Mouse (Mus musculus) cerebellum, adult 18-20 months (tissue): ENCODE results near the gene Ppp1r3c.
"Not testable (repeated sequence)": the region's sequence is repeated elsewhere in the genome, so short reads cannot be mapped to it uniquely, and the experiment has no call there.

ENCODE experiments used
- DNase-seq, 2 experiments: peaks; one replicate each; pipeline ENCODE4 v3.0.0; 2021

The Ppp1r3c gene

DNA sequence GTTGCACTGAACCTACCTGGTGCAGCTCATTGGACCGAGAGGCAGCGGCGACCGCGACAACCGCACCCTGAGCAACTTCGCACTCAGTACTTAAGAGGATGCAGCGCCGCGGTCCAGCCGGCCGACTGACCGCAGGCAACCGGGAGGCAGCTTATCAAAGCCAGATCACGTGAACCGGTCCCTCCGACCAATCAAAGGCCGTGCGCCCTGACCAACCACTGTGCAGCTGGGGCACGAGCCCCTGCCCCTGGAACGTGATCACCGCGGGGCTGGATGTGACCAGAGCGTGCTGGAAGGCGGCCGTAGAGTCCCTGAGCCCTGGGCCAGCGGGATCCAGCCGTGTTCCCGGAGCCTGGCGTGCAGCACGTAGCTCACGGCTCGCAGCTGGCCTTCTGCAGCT is at the start of gene Ppp1r3c:
Ppp1r3c (minus strand) TSS at position 117 of the 400 bp plus-strand sequence.
- DNase-seq = peak; percentile 74 to 75

DNA sequence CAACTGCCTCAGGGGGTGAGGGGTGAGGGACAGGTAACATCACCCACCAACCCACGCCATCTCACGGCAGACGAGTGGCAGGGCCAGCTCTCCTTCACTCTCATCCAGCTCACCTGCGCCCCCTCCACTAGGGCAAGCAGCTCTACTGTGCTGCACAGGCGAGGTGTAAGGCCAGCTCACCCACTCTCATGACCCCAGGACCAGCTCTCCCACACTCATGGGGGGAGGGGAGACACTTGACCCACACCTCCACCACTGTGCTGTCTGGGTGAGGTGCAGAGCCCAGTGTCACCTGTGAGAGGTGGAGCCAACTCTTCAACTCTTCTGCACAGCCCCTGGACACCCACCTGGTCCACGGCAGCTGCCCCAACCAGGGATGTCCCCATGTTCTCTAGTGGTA is 46.7 kb upstream of the Ppp1r3c start:
- no peak for DNase-seq

DNA sequence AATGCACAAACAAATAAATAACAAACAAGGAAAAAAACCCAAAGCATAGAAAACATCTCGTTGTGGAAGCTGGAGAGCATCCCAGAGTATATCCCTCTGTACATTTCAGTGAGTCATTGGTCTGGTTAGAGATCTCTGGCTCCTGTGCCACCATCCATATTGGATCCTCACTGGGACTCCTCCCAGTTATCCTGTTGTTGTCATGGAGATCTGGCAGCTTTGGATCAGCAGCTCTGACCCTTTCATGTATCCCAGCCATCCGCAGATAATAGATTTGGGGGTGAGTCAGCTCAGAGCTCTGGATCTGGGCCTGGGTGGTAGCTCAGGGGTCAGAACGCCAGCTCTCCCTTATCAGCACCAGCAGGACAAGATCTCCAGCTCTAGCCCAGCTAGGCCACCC is 46.1 kb upstream of the Ppp1r3c start:
- DNase-seq = no peak

DNA sequence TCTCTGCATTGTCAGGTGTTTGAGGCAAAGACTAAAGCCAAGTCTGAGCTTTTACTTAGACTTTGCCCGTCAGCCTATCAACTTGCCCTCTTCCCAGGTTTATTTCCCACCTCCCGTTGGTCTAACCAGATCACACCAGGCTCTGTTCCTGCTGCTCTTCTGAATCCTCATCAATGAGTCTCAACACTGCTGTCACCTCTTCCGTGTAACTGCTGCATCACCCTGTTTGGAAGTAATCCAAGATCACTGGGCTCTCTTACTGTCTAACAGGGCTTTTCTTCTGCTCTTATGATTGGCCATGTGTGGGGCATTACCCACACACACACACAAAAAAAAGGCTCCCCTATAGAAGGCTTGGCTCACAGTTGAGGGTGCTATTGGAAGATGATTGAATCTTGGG is 45.5 kb upstream of the Ppp1r3c start:
- DNase-seq = no peak

DNA sequence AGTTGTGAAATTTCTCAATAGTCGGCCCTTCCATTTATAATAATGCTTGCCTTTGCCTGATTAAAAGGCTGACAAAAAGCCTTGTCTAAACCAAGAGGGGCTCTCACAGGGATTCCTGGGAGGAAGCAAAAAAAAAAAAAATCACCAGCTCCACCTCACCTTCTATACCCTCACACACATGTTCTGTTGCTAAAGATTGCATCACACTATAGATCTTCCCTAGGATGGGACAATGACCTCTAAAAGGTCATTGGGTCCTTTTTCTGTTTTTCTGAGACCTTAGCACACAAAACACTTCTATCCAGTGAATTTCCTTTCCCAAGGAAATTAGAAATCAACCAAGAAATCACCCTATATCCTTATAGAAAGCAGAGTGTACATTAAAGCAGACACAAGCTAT is 43.9 kb upstream of the Ppp1r3c start:
- no peak for DNase-seq

DNA sequence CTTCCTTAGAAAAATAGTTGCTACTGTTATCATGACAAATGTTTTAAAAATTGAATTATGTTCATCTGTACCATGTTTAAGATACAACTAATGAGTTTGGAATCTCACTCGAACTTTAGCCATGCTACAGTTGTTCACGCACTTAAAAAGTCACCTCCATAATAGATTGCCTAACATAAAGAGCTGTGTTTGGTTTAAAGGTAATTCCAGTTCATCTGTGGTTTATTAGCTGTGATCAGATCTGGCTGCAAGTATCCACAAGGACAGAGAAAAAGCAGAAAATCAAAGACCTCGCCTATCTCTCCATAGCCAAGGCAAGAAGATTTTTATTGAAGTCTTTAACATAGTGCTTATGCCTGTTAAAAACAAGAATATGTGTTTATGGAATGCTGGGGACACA is 43.3 kb upstream of the Ppp1r3c start:
- DNase-seq = no peak

DNA sequence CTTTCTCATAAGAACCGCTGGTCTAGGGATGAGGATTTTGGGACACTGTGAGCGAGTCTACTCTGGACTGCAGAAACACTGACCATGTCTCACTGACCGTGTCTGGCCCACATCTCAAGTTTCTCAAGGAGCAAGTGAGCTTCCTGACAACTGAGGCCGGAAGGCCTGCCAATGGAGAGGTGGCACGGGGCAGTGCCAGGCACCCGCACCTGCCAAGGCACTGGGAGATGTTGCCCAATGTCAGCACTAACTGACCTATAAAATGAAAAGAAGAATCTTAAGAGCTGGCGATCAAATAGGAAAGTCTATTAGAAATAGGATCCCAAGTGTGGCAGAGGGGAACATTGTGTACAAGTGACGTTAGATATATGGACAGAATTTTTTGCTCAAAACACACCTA is 39.1 kb upstream of the Ppp1r3c start:
- DNase-seq = peak; percentile 9 to 17

DNA sequence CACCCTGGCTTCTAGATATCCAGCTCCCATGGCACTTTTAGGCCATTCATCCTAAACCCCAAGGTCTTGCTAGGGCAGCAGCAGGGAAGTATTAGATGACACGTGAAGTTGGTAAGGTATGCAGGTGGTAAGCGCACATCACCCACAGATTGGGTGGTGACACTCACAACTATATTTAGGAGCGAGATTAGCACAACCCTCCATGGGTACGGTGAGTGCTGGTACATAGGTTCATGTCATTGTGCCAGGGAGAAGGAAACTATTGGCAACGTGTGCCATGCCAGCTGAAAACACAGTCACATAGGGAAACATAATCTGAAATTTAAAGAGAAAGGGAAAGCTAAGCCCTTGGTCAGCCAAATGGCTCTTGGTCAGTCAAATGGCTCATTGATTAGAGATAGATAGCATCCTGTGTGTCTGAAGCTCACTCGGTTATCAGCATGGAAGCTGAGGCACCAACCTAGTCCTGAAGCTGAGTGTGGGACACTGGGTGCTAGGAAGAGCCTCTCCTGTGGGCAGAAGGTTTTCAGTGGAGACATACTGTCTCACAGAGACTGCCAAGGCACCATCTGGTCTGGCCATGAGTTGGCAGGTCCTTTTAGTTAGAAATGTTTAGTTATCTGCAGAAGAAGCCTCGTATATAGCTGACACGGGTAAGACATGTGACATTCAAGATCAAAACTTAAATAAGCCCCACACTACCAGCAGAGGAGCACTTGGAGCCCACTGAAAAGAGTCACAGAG is 37.4 kb upstream of the Ppp1r3c start:
- DNase-seq = peak; percentile 55 to 56

DNA sequence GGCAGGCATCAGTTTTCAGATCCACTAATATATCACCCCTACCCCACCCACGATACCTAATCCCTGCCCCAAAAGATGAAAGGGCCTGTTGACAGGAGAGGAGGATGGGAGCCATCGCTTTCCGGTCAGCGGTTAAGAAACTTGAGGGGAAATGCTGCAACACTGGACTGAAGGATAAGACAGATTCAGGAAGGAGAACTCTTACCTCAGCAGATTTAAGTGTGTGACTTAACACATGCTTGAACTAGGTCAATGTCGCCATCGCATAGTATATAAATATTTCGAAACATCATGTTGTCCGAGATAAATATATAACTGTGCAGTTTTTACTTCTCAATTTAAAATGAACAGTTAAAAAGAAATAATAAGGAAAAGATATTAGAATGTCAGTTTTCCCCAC is 31.6 kb upstream of the Ppp1r3c start:
- DNase-seq = no peak

DNA sequence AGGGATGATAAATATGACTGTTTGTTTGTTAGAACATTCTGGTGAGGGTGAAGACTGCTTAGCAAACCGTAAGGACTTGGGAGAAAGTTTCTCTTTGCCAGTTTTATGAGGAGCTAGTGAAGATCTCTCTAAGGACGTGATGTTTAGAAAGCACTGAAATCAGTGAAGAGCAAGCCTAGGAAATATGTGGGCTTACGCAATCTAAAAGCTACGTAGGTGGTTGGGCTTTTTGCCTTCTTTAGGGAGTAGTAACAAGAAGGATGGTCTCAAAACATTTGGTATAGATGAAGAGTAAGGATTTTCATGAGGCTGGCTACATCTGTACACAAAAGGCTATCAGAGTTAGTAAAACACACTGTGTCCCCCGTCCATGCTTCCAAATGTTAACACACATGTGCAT is 28.0 kb upstream of the Ppp1r3c start:
- no peak for DNase-seq

DNA sequence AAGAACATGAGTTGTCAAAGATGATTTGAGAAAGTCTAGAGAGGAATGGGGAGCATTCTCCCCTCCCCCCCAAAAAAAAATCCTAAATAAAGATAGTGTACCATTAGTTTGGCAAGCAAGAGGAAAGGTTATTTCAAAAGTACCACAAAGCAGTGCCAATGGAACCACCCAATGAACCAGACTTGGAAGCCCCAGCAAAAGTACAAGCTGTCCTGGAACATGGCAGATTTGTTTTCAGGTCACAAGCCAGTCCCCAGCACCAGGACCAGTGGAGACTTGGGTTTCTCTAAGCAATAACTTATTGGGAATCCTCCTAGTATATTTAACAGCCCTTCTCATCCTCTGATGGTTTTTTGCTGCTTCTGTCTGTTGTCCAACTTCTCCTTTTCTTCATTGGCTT is 12.5 kb upstream of the Ppp1r3c start:
- no peak for DNase-seq

DNA sequence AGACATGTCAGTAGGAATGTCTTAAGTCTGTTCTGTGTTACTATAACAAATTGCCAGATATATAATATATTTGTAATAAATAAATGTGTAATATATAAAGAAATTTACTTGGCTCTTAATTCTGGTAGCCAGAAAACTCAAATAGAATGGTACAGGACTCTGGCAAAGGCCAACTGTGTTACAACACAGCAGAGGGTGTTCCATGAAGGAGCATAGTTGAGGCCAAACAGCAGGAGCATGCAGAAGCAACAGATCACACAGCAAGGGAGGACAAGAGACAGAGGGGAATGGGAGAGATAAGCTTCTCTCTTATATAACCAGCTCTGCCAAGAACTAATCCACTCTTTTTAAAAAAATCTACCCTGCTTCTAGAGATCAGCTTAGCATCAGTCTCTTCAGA is 5.9 kb upstream of the Ppp1r3c start:
- DNase-seq = no peak

DNA sequence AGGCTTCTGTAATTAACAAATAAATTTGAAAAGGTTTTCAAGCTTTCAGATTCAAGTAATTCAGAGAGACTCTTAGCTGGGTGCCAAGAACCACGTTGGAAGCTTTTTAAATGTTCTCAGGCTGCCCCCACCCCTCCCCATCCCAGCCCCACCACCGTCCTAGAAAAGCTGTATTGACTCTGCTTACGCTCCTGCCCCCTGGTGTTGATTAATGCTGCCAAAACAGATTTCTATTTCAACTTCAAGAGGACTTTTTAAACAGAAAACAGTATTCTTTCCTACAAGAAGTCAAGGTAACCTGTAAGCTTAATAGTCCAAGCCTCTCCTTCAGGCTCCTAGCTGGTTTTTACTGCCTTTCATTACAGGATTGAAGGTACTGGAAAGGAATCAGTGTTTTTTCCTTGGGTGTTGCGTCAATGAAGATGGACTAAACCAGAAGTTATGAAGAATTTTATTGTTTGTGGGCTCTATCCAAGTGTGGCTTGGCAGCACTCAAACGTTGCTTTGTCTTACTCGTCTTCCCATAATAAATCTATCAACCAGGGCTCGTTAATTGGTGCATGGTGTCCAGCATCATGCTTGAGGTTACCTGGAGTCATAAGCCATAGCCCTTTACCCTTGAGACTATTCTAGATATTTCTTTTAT is 3.2 kb upstream of the Ppp1r3c start:
- DNase-seq = no peak

DNA sequence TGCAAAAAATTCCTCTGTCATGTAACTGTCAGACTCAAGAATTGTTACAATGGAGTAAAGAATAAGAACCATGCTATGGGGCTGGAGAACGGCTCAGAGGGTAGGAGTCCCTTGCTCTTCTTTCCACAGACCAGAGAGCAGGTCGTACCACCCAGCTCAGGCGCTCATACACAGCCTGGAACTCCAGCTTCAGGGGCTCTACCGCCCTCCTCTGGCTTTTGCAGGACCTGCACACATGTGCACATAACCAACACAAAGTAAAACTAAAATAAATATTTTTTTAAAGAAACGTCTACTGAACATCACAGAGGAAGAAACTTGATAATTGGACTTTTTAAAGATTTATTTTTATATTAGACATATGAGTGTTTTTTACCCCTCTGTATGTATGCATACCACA is 1.6 kb upstream of the Ppp1r3c start:
- no peak for DNase-seq

DNA sequence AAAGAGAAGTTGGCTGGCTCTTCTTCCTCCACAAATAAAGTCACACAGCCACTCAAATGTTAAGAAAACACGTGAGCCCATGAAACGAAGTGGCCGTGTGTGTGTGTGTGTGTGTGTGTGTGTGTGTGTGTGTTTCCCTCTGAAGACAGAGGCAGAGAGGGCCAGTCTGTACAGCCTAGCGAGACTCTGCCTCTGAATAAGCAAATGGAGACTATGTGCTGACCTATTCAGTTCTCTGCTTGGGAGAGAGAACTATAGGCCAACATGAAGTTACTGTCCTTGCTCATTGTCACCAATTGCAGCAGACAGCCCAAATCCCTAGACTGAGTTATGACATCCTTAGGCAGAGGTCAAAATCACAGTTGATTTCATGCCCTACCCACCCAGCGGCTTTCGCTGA is 634 bp upstream of the Ppp1r3c start:
- no peak for DNase-seq

DNA sequence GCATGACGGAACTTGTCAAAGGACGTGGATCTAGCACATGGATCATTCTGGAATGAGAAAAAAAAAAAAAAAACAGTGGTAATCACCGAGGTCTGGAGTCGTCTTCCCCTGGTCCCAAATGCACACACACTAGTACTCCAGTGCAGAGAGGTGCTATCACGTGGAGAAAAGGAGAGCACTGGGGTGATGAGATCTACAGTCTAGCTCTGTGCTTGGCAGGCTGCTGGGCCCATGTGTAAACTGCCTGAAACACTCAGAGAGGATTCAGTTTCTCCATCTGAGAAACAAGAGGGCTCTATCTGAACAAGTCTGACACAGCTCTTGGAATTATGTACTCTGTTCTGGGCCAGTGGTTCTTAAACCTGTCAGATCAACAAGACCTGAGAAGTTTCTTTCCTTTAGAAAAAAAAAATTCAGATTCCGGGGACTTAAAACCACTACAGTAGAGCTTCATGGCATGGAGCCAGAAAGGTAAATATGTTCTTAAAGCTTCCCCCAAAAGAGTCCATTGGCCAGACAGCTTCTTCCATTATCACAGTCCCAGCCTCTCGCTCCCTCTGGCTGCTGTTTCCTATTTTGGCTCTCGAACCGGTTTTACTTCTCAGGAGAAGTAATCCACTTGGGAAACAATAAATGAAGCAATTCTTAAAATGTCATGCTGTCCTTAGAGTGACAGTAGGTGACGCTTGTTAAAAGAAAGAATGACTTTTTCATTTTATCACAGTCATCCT is 2.0 kb downstream of the Ppp1r3c start:
- no peak for DNase-seq

DNA sequence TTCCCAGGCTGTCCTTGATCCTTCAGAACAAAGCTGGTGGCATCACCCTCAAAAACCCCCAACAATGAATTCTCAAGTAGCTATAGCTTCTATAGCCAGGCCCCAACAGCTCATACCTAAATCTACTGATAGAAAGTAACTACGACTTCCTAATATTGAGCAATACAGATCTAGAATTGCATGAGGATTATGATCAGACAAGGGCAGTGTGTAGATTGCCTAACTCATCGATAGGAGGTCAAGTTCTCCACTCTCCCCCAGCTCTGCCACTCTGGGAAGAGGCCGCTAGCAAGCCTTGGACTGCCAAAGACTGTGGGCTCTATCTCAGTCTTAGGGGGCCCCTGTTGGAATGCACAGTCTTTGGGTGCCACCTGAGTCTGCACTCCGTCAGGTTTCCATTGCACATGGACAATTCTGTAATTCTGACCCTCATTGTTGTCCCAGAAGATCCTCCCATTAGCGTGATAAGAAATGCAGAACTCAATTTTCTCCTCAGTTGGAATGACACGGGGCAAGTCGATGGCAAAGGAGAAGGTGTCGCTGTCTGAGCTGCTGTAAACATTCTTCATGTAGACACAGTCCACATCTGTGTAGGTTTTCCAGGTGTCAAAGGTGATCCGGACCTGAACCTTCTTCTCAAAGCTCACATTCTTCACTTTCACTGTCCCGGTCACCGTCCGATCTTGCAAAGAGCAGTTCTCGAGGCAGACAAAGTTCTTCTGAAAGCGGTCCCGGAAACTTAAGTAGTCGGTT is 3.1 kb downstream of the Ppp1r3c start:
- no peak for DNase-seq

DNA sequence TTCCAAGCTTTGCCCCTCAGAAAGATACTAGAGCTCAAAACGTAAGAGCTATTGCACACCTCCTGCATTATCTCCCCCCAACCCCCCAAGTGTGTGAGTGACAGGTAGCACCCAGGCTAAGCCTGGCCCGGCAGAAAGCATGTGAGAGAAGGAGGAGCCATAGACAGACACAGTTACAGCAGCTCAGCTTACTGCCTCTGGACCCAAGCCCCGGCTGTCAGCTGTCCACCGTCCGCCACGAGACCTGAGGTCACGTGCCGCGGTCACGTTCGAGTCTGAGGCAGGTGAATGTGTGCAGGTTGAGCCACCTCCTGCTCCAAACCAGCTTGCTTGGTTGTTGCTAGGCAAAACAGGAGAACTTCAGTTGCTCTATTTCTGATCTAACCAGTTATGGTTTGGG is 5.1 kb downstream of the Ppp1r3c start:
- no peak for DNase-seq

DNA sequence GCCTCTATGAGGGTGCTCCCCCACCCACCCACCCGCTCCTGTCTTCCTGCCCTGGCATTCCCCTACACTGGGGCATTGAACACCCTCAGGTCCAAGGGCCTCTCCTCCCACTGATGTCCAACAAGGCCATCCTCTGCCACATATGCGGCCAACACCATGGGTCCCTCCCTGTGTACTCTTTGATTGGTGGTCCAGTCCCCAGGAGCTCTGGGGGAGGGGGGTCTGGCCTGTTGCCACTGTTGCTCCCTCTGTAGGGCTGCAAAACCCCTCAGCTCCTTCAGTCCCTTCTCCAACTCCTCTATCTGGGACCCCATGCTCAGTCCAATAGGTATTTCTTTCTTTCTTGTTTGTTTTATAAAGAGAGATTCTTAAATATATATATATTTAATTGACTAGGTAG is 6.0 kb downstream of the Ppp1r3c start:
- not testable (repeated sequence) for DNase-seq

DNA sequence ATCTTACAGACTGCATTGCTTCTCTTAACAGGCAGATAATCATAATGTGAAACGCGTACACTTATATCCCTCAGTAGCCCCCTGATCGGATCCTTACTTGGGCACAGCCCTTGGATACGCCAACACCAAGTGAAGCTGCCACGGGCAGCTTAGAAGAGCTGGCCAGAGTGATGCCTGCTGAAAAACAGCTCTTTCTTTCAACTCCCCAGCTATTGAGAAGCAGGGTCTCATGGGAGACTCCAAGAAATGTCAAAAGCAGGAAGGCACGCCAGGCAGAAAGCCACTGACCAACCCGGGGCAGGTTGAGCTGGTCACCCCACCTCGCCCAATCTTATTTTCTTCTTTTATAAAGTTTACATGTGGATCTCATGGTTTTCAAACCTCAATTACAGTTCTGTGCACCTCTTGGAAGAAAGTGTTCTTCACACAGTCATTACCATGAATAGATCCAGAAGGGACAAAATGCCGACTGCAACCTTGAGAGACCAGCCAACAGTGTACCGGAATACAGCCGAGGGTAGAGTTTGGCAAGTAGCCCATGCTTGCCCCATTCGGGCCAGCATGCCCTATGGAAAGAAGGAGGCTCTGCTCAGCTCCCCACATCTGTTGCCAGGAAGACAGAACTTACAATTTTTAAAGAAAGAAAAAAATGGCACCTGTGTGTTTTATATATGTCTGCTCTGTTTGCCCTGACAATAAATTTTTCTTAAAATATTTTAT is 7.6 kb downstream of the Ppp1r3c start:
- no peak for DNase-seq

DNA sequence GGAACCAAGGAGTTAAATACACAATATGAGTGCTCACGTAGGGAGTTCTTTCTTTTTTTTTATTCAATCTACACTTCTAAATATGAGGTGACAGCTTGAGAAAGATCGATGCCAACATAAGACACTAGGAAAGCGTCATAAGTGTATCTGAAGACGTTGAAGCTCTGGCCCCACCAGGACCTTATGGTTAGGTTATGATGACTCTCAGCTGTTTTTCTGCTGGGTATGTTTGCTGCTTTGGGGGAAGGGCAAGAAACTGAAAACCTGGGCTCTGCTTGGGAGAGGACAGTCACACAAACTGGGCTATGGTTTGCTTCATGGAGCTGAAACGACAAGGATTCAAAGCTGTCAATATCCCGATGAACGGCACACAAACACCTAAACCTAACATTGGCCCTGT is 11.5 kb downstream of the Ppp1r3c start:
- DNase-seq = no peak

DNA sequence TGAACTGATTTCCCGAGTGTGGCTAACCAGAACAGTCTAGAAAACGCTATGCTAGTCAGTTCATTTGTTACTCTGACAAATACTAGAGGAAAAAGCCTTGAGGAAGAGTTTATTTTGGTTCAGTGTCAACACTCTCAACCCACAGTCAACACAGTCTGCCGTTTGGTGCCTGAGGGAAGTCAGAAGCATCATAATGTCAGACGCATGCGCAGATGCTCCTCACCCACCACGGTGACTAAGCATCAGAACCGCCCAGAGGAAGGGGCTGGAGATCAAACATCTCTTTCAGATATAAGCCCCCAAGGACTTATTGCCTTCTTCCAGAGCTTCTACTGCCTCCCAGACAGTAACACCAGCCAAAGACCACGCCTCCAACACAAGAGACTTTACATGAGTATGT is 15.3 kb downstream of the Ppp1r3c start:
- DNase-seq = no peak

DNA sequence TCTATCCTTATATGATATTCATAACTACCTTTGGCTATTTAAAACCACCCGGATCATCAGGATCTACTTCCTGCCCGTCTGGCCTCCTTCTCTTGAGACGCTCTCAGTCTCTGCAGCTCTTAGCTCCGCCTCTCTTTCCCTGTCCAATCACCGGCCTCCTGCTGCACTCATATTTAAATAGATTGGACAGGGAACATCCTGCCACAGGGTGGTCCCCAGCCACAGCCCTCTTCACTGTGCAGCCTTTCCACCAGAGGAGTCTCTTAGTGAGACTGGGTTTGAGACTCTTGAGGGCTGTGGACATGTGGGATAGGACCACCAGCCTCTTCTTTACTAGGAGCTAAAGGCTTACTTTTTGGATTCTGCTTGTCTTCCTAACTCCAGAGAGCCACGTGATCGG is 20.2 kb downstream of the Ppp1r3c start:
- no peak for DNase-seq
